Mouse (Mus musculus): ENCODE data around the gene Gfy. TPM values are rescaled to one million over a fixed set of nuclear protein-coding genes. Genes with fewer than 3 reads are reported as not detected.

Gfy gene
- polyA plus RNA-seq, 1 experiment from 2014 or later = not detected

DNA sequence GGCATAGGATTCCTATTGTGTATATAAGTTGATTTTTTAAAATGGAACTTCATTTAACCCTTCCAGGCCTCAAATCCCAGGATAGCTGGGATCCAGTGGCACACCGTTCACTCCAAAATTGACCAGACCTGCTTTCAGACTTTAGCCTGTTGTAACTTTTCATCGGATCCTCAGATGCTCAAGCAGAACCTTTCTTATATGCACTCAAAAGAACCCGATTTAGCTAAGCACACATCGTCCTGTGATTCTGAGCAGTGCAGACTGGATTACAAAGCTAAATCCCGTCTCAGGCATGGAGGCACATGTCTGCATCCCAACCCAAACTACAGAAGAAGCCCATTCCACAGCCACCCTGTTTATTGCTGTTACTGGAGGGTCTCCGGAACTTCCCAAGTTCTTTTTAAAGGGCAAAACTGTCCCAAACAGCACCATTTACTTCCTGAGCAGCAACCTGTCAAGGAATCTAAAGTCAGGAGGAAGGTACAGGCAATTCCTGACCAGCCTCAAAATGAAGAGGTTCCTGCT is 51.6 kb downstream of the Gfy start:
- peaks cover 30% of the 10 kb centered on the region for H3K4me1 ChIP-seq (ENCODE audit: control insufficient read depth, insufficient read depth, low read length)
- H3K9ac ChIP-seq (ENCODE audit: low read depth, low read length) = peak overlapping the region; percentile 100
- peak overlapping the region; percentile 93 for H3K4me3 ChIP-seq (ENCODE audit: low read depth, low read length)
- WGBS (ENCODE audit: insufficient replicate concordance) = under 1% methylated on average over 6 of the region's 6 CpGs
- no peaks in the 10 kb centered on the region for H3K27me3 ChIP-seq (ENCODE audit: control insufficient read depth, insufficient read depth, low read length)
- H3K9me3 ChIP-seq (replicated peaks; ENCODE audit: control insufficient read depth, low read length) = no peaks in the 10 kb centered on the region
- H3K4me2 ChIP-seq = peak overlapping the region; percentile 96
- peak overlapping the region; percentile 95 for H3K27ac ChIP-seq (ENCODE audit: low read depth, low read length)
- H3K36me3 ChIP-seq (ENCODE audit: control insufficient read depth, insufficient read depth, low read length) = peaks cover 27% of the 10 kb centered on the region
- no peak for ATAC-seq (replicated peaks; ENCODE audit: insufficient number of reproducible peaks, low FRiP score, low TSS enrichment)

DNA sequence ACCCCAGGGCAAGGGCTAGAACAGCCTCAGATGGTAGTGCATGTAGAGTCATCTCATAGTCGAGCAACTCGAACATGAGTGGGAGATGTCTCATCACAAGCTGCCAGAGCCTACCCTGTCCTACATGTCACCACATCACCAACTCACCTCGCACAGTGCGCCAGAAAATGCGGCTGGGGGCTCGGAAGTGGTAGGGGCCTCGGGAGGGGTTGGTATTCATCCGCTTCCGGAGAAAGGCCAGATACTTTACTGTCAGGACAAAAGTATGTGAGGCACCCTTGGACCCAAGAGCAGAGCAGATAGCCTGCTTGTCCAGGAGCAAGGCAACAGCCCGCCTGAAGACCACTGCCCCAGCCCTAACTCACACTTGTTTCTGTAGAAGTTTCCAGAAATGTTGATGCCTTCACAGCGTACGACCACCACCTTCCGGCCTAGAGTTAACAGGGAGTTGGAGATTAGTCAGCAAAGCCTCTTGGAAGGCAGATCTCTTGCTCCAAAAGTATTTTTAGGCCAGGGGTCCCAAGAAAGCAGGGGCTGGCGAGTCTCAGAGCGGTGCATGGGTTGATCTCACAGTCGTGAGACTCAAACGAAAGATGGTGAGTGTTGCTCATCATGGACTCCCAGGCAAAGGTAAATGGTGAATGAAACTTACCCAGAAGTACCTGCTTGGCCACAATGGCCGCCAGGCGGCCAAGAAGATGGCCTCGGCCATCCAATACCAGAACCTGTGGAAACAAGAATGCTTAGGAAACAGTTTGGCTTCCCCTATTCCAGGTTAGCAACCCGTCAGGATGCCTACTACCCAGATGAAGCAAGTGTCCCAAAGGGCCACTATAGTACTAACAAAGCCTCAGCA is 52.3 kb downstream of the Gfy start:
- H3K36me3 ChIP-seq (ENCODE audit: control insufficient read depth, insufficient read depth, low read length) = peaks cover 32% of the 10 kb centered on the region
- H3K9me3 ChIP-seq (replicated peaks; ENCODE audit: control insufficient read depth, low read length) = no peaks in the 10 kb centered on the region
- H3K4me1 ChIP-seq (ENCODE audit: control insufficient read depth, insufficient read depth, low read length) = peaks cover 35% of the 10 kb centered on the region
- H3K9ac ChIP-seq (ENCODE audit: low read depth, low read length) = peak overlapping the region; percentile 100
- WGBS (ENCODE audit: insufficient replicate concordance) = 31% methylated on average over 21 of the region's 21 CpGs
- peak overlapping the region; percentile 96 for H3K4me2 ChIP-seq
- peak overlapping the region; percentile 93 for H3K4me3 ChIP-seq (ENCODE audit: low read depth, low read length)
- H3K27me3 ChIP-seq (ENCODE audit: control insufficient read depth, insufficient read depth, low read length) = no peaks in the 10 kb centered on the region
- peak overlapping the region; percentile 95 for H3K27ac ChIP-seq (ENCODE audit: low read depth, low read length)
- no peak for ATAC-seq (replicated peaks; ENCODE audit: insufficient number of reproducible peaks, low FRiP score, low TSS enrichment)

Small RNAs within 50 kb of the gene (microRNA-seq; reads per million reads assigned to microRNA genes)
- 112 reads per million, percentile 65 among the genes with 10 or more reads in this experiment for gene Mir5121 (ENCODE audit: borderline number of aligned reads)
- not detected for gene Mir7055 (ENCODE audit: borderline number of aligned reads)

Other genes starting within 250 kb of the Gfy start
- not detected in 2 replicates for gene Tsks, start 236.4 kb downstream of the Gfy start, polyA plus RNA-seq (2014; fragmentation: Nextera tagmentation; extraction: Ambion mirVana)
- 10.0 and 10.5 TPM in 2 replicates for gene Cpt1c, start 204.7 kb downstream of the Gfy start, polyA plus RNA-seq (2014; fragmentation: Nextera tagmentation; extraction: Ambion mirVana)
- 179 and 194 TPM in 2 replicates for gene Prmt1, start 193.0 kb downstream of the Gfy start, polyA plus RNA-seq (2014; fragmentation: Nextera tagmentation; extraction: Ambion mirVana)
- gene Irf3, start 181.9 kb downstream of the Gfy start, polyA plus RNA-seq (2014; fragmentation: Nextera tagmentation; extraction: Ambion mirVana) = 57.3 and 61.4 TPM in 2 replicates
- gene Bcl2l12, start 180.9 kb downstream of the Gfy start, polyA plus RNA-seq (2014; fragmentation: Nextera tagmentation; extraction: Ambion mirVana) = 41.0 and 43.2 TPM in 2 replicates
- gene Scaf1, start 163.2 kb downstream of the Gfy start, polyA plus RNA-seq (2014; fragmentation: Nextera tagmentation; extraction: Ambion mirVana) = 37.9 and 42.5 TPM in 2 replicates
- gene Rras, start 161.6 kb downstream of the Gfy start, polyA plus RNA-seq (2014; fragmentation: Nextera tagmentation; extraction: Ambion mirVana) = 74.4 and 76.1 TPM in 2 replicates
- 7.9 and 12.1 TPM in 2 replicates for gene Prr12, start 126.7 kb downstream of the Gfy start, polyA plus RNA-seq (2014; fragmentation: Nextera tagmentation; extraction: Ambion mirVana)
- 54.2 and 58.9 TPM in 2 replicates for gene Nosip, start 117.1 kb downstream of the Gfy start, polyA plus RNA-seq (2014; fragmentation: Nextera tagmentation; extraction: Ambion mirVana)
- 11.7 and 13.3 TPM in 2 replicates for gene Prrg2, start 116.9 kb downstream of the Gfy start, polyA plus RNA-seq (2014; fragmentation: Nextera tagmentation; extraction: Ambion mirVana)
- 339 and 341 TPM in 2 replicates for gene Rcn3, start 87.3 kb downstream of the Gfy start, polyA plus RNA-seq (2014; fragmentation: Nextera tagmentation; extraction: Ambion mirVana)
- 15.1 and 20.5 TPM in 2 replicates for gene Fcgrt, start 75.7 kb downstream of the Gfy start, polyA plus RNA-seq (2014; fragmentation: Nextera tagmentation; extraction: Ambion mirVana)
- 1,168 and 1,305 TPM in 2 replicates for gene Rps11, start 55.1 kb downstream of the Gfy start, polyA plus RNA-seq (2014; fragmentation: Nextera tagmentation; extraction: Ambion mirVana)
- gene Rpl13a, start 50.8 kb downstream of the Gfy start, polyA plus RNA-seq (2014; fragmentation: Nextera tagmentation; extraction: Ambion mirVana) = 981 and 1,056 TPM in 2 replicates
- gene Gm45713, start 43.3 kb downstream of the Gfy start, polyA plus RNA-seq (2014; fragmentation: Nextera tagmentation; extraction: Ambion mirVana) = 0.21 TPM in 2 replicates
- gene Flt3l, start 43.1 kb downstream of the Gfy start, polyA plus RNA-seq (2014; fragmentation: Nextera tagmentation; extraction: Ambion mirVana) = 1.6 and 2.5 TPM in 2 replicates
- gene Pih1d1, start 25.3 kb downstream of the Gfy start, polyA plus RNA-seq (2014; fragmentation: Nextera tagmentation; extraction: Ambion mirVana) = 99.1 and 99.6 TPM in 2 replicates
- 28.7 and 28.9 TPM in 2 replicates for gene Aldh16a1, start 25.0 kb downstream of the Gfy start, polyA plus RNA-seq (2014; fragmentation: Nextera tagmentation; extraction: Ambion mirVana)
- gene Slc17a7, start 15.6 kb downstream of the Gfy start, polyA plus RNA-seq (2014; fragmentation: Nextera tagmentation; extraction: Ambion mirVana) = 3.0 and 3.7 TPM in 2 replicates
- 0.68 TPM in 1 of 2 replicates, not detected in the other for gene Pth2, start 1.4 kb upstream of the Gfy start, polyA plus RNA-seq (2014; fragmentation: Nextera tagmentation; extraction: Ambion mirVana)
- 0.39 and 0.70 TPM in 2 replicates for gene Ccdc155, start 25.3 kb upstream of the Gfy start, polyA plus RNA-seq (2014; fragmentation: Nextera tagmentation; extraction: Ambion mirVana)
- 1.9 and 2.4 TPM in 2 replicates for gene Dkkl1, start 32.6 kb upstream of the Gfy start, polyA plus RNA-seq (2014; fragmentation: Nextera tagmentation; extraction: Ambion mirVana)
- gene Tead2, start 36.2 kb upstream of the Gfy start, polyA plus RNA-seq (2014; fragmentation: Nextera tagmentation; extraction: Ambion mirVana) = 129 and 131 TPM in 2 replicates
- gene Cd37, start 59.5 kb upstream of the Gfy start, polyA plus RNA-seq (2014; fragmentation: Nextera tagmentation; extraction: Ambion mirVana) = 2.1 and 2.2 TPM in 2 replicates
- gene Slc6a16, start 61.5 kb upstream of the Gfy start, polyA plus RNA-seq (2014; fragmentation: Nextera tagmentation; extraction: Ambion mirVana) = 0.32 and 0.47 TPM in 2 replicates
- gene Slc6a21, start 97.9 kb upstream of the Gfy start, polyA plus RNA-seq (2014; fragmentation: Nextera tagmentation; extraction: Ambion mirVana) = not detected in 2 replicates
- gene Trpm4, start 154.2 kb upstream of the Gfy start, polyA plus RNA-seq (2014; fragmentation: Nextera tagmentation; extraction: Ambion mirVana) = 7.0 and 9.8 TPM in 2 replicates
- 24.3 and 30.1 TPM in 2 replicates for gene Hrc, start 155.7 kb upstream of the Gfy start, polyA plus RNA-seq (2014; fragmentation: Nextera tagmentation; extraction: Ambion mirVana)
- gene Ppfia3, start 187.4 kb upstream of the Gfy start, polyA plus RNA-seq (2014; fragmentation: Nextera tagmentation; extraction: Ambion mirVana) = 2.0 and 3.7 TPM in 2 replicates
- 1.6 and 1.7 TPM in 2 replicates for gene Lin7b, start 191.0 kb upstream of the Gfy start, polyA plus RNA-seq (2014; fragmentation: Nextera tagmentation; extraction: Ambion mirVana)
- gene Snrnp70, start 216.2 kb upstream of the Gfy start, polyA plus RNA-seq (2014; fragmentation: Nextera tagmentation; extraction: Ambion mirVana) = 51.6 and 72.0 TPM in 2 replicates
- gene Kcna7, start 226.1 kb upstream of the Gfy start, polyA plus RNA-seq (2014; fragmentation: Nextera tagmentation; extraction: Ambion mirVana) = 0.37 and 0.45 TPM in 2 replicates
- 3.2 TPM in 2 replicates for gene Ntf5, start 234.1 kb upstream of the Gfy start, polyA plus RNA-seq (2014; fragmentation: Nextera tagmentation; extraction: Ambion mirVana)
- gene Lhb, start 241.3 kb upstream of the Gfy start, polyA plus RNA-seq (2014; fragmentation: Nextera tagmentation; extraction: Ambion mirVana) = 0.33 and 0.46 TPM in 2 replicates

Measured in heart, embryonic 11.5 days (tissue).